Mouse (Mus musculus) heart, embryonic 11.5 days (tissue): ENCODE results near the gene P4hb. TPM values are rescaled to one million over a fixed set of nuclear protein-coding genes. Genes with fewer than 3 reads are reported as not detected.
A peak's percentile ranks its signal among the peaks of the same experiment; 100 is the strongest.

Source experiments
- ATAC-seq: fragments of 200-750 bp; cut with Nextera tagmentation; replicated peaks from 2 replicates; pipeline ENCODE4 v1.8.0; 2017; ENCODE audit warnings: moderate library complexity; ENCODE audit not compliant: insufficient number of reproducible peaks, low FRiP score, low TSS enrichment
- H3K27ac ChIP-seq: fragments of 300-500 bp; sonication (generic); 2 replicates; pipeline ENCODE4 v1.5.1; 2014; ENCODE audit warnings: mild to moderate bottlenecking, low read depth, low read length
- H3K27me3 ChIP-seq: fragments of 300-500 bp; sonication (generic); 2 replicates; pipeline ENCODE4 v1.6.1; 2014; ENCODE audit warnings: mild to moderate bottlenecking, low read length, mixed read lengths; ENCODE audit not compliant: control insufficient read depth, insufficient read depth
- H3K36me3 ChIP-seq: fragments of 300-500 bp; sonication (generic); 2 replicates; pipeline ENCODE4 v1.6.1; 2014; ENCODE audit warnings: mild to moderate bottlenecking, low read length, moderate library complexity, mixed read lengths; ENCODE audit not compliant: control insufficient read depth, insufficient read depth
- H3K4me1 ChIP-seq: fragments of 300-500 bp; sonication (generic); 2 replicates; pipeline ENCODE4 v1.6.1; 2014; ENCODE audit warnings: low read length; ENCODE audit not compliant: control insufficient read depth, insufficient read depth
- H3K4me2 ChIP-seq: fragments of 300-500 bp; sonication (generic); 2 replicates; pipeline ENCODE4 v1.6.1; 2014; ENCODE audit warnings: mild to moderate bottlenecking, moderate library complexity
- H3K4me3 ChIP-seq: fragments of 300-500 bp; sonication (generic); 2 replicates; pipeline ENCODE4 v1.5.1; 2014; ENCODE audit warnings: low read depth, low read length
- H3K9ac ChIP-seq: fragments of 300-500 bp; sonication (generic); 2 replicates; pipeline ENCODE4 v1.6.1; 2014; ENCODE audit warnings: mild to moderate bottlenecking, low read depth, low read length, moderate library complexity
- H3K9me3 ChIP-seq: fragments of 300-500 bp; sonication (generic); replicated peaks from 2 replicates; pipeline ENCODE4 v1.6.1; 2016; ENCODE audit warnings: low read length; ENCODE audit not compliant: control insufficient read depth
- WGBS: fragments of 180-500 bp; shearing (Covaris S2); extraction: QIAGEN DNeasy Blood & Tissue Kit; methylation state at CpG from one replicate; pipeline ENCODE4 v1.1.7; 2014; ENCODE audit not compliant: insufficient replicate concordance; 5-methylcytosine and 5-hydroxymethylcytosine counted together
- polyA plus RNA-seq: library from polyadenylated mRNA; unstranded; fragments of >200 nt; fragmentation: Nextera tagmentation; extraction: Ambion mirVana; gene quantifications from 2 replicates; pipeline ENCODE4 v1.2.1, GENCODE M21; 2014

P4hb gene
- 506 and 569 TPM in 2 replicates for polyA plus RNA-seq

GRCm38 (mm10) chr11:120572752-120573584, at the start of gene P4hb:
Gene P4hb, minus strand, starts transcription at chr11:120573253.
- Histone ChIP-seq H3K27ac (peak within 1 kb of the TSS; percentile 96), H3K9me3 (no peaks in the 10 kb centered on the region), H3K27me3 (no peaks in the 10 kb centered on the region), H3K4me2 (peak within 1 kb of the TSS; percentile 86), H3K4me1 (peaks cover 16% of the 10 kb centered on the region), H3K4me3 (peak within 1 kb of the TSS; percentile 98), H3K9ac (peak within 1 kb of the TSS; percentile 92), H3K36me3 (peaks cover 29% of the 10 kb centered on the region)
- WGBS = under 1% methylated on average over 93 of the region's 94 CpGs
- ATAC-seq = peak; percentile 96

DNA sequence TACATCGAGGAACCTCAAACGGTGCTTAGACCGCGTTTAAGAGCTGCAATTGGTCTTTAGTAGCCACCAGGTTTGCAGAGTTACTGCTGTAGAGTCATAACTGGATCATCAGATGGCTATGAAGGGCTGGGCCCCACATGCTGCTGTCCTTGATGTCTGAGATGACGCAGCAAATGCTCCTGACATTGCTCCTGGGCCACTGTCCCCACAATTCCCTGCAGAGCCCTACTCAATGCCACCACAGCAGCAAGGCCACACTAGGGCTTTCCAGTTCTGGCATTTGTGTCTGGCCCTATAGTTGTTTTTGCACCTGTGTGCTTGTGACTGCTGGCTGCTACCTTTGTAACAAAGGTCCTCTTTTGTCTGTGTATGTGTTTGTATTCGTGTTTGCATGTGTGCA, 49.8 kb upstream of the P4hb start:
- no peaks in the 10 kb centered on the region for H3K27me3 ChIP-seq
- H3K36me3 ChIP-seq = peaks cover 16% of the 10 kb centered on the region; the same call in 1 of the 2 replicates
- no peak overlapping the region for H3K9ac ChIP-seq
- H3K27ac ChIP-seq = no peak overlapping the region
- 88% methylated on average over 6 of the region's 6 CpGs for WGBS
- no peak overlapping the region for H3K4me2 ChIP-seq
- H3K4me1 ChIP-seq = peaks cover 19% of the 10 kb centered on the region
- no peak for ATAC-seq
- no peaks in the 10 kb centered on the region for H3K9me3 ChIP-seq
- no peak overlapping the region for H3K4me3 ChIP-seq

GRCm38 (mm10) chr11:120620195-120620594, 47.1 kb upstream of the P4hb start:
- no peak overlapping the region for H3K4me2 ChIP-seq
- 93% methylated on average over 14 of the region's 14 CpGs for WGBS
- H3K27me3 ChIP-seq = no peaks in the 10 kb centered on the region
- H3K9ac ChIP-seq = no peak overlapping the region
- ATAC-seq = no peak
- H3K36me3 ChIP-seq = peaks cover 16% of the 10 kb centered on the region; the same call in 1 of the 2 replicates
- no peak overlapping the region for H3K4me3 ChIP-seq
- H3K27ac ChIP-seq = no peak overlapping the region
- no peaks in the 10 kb centered on the region for H3K9me3 ChIP-seq
- peaks cover 21% of the 10 kb centered on the region for H3K4me1 ChIP-seq

DNA sequence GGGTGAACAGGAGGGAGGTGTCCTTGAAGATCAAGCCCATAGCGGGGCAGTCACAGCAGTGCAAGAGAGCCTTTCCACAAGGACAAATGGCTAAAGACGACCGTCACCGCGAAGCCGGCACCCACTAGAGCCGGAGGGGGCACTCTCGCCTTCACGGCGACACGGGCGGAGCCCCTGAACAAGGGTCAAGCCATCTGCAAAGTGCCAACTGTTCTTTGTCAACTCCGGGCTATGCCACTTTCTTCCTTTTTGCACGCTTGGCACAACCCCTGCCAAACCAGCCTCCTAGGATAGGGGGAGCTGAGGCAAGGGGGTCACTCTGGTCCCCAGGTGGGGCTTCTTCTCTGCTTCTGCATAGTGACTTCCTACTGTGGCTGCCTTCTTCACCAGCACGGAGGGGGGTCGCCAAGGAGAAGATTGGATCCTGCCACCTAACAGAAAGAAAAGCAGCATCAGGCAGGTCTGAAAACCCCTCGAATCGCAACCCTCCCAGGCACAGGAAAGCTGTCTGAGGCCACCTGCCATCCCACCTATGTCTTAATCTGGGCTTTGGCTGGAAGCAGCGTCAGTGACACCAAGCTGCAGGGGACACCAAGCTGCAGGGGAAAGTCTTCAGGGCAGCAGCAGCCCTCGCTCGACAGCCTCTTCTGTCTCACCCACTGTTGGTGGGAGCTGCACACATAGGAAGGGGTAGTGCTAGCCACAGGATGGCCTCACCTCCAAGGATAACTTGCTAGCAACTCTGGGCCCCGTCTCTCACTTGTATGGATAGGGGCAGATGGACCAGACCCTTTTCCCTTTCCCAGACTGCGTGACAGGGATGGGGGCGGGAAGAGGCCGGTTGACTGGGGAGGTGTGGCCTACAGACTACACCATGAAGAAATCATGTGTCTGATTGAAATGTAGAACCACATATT, 45.8 kb upstream of the P4hb start:
- peaks cover 16% of the 10 kb centered on the region; the same call in 1 of the 2 replicates for H3K36me3 ChIP-seq

GRCm38 (mm10) chr11:120617519-120618112, 44.6 kb upstream of the P4hb start, which contains the start of gene Pcyt2:
Gene Pcyt2, minus strand, starts transcription at chr11:120617936.
- Histone ChIP-seq H3K27me3 (no peaks in the 10 kb centered on the region), H3K36me3 (peaks cover 22% of the 10 kb centered on the region)
- peak; percentile 93 for ATAC-seq

More for the DNA sequence above, 45.8 kb upstream of the P4hb start:
- no peak overlapping the region for H3K9ac ChIP-seq
- no peaks in the 10 kb centered on the region for H3K27me3 ChIP-seq
- H3K27ac ChIP-seq = no peak overlapping the region
- no peak for ATAC-seq
- H3K4me2 ChIP-seq = no peak overlapping the region
- peaks cover 14% of the 10 kb centered on the region for H3K4me1 ChIP-seq
- H3K4me3 ChIP-seq = no peak overlapping the region
- WGBS = 88% methylated on average over 25 of the region's 25 CpGs
- no peaks in the 10 kb centered on the region for H3K9me3 ChIP-seq

DNA sequence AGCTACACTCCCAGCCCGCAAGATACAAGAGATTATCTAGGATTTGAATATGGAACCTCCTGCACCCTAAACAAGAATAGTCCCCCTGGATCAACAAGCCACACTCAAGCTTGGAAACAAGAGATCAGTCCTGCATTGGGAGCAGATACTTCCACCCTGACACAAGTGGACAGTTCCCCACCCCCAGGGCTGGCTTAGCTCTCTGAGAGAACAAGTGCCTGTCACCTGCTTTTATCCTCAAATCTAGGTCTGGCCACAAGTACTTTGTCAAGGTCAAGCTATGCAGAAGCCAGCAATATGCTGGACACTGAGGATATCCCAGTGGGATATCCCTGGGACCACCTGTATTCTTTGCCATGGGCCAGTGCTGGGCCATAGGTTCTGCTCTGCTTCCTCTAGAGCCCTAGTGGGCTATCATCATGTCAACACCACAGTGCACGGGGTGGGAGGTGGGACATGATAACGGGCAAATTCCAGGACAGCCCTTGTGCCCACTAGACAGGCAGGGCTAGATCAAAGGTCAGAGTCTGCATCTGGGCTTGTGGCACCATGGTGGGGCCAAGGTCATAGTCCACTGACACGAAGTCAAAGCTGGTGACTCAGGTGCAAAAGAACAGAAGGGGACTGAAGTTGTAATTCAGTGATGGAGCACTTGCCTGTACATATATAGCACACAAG, 43.7 kb upstream of the P4hb start:
- Histone ChIP-seq H3K4me1 (peaks cover 12% of the 10 kb centered on the region), H3K36me3 (peaks cover 27% of the 10 kb centered on the region), H3K27me3 (no peaks in the 10 kb centered on the region), H3K4me3 (peak overlapping the region; percentile 82), H3K27ac (peak overlapping the region; percentile 64), H3K9ac (peak overlapping the region; percentile 86), H3K4me2 (peak overlapping the region; percentile 93), H3K9me3 (no peaks in the 10 kb centered on the region)
- 31% methylated on average over 4 of the region's 4 CpGs for WGBS
- ATAC-seq = no peak

More at GRCm38 (mm10) chr11:120617519-120618112, 44.6 kb upstream of the P4hb start, which contains the start of gene Pcyt2:
- Histone ChIP-seq H3K4me3 (peak within 1 kb of the TSS; percentile 82), H3K4me2 (peak within 1 kb of the TSS; percentile 93), H3K4me1 (peaks cover 12% of the 10 kb centered on the region), H3K27ac (peak within 1 kb of the TSS; percentile 64), H3K9ac (peak within 1 kb of the TSS; percentile 86), H3K9me3 (no peaks in the 10 kb centered on the region)
- WGBS = 1% methylated on average over 56 of the region's 56 CpGs

- H3K9ac ChIP-seq = no peak overlapping the region; the same call in 1 of the 2 replicates
- no peak overlapping the region for H3K27ac ChIP-seq
- H3K4me1 ChIP-seq = peaks cover 12% of the 10 kb centered on the region
- ATAC-seq = no peak
- no peak overlapping the region for H3K4me2 ChIP-seq
- no peak overlapping the region for H3K4me3 ChIP-seq
- H3K36me3 ChIP-seq = peaks cover 31% of the 10 kb centered on the region
- H3K9me3 ChIP-seq = no peaks in the 10 kb centered on the region
- H3K27me3 ChIP-seq = no peaks in the 10 kb centered on the region
- WGBS = 92% methylated on average over 11 of the region's 11 CpGs
Observed at GRCm38 (mm10) chr11:120615606-120616203, 42.7 kb upstream of the P4hb start.
